Comparison of ENCODE assay signal across 10 mouse cellular contexts in the genomic region with DNA sequence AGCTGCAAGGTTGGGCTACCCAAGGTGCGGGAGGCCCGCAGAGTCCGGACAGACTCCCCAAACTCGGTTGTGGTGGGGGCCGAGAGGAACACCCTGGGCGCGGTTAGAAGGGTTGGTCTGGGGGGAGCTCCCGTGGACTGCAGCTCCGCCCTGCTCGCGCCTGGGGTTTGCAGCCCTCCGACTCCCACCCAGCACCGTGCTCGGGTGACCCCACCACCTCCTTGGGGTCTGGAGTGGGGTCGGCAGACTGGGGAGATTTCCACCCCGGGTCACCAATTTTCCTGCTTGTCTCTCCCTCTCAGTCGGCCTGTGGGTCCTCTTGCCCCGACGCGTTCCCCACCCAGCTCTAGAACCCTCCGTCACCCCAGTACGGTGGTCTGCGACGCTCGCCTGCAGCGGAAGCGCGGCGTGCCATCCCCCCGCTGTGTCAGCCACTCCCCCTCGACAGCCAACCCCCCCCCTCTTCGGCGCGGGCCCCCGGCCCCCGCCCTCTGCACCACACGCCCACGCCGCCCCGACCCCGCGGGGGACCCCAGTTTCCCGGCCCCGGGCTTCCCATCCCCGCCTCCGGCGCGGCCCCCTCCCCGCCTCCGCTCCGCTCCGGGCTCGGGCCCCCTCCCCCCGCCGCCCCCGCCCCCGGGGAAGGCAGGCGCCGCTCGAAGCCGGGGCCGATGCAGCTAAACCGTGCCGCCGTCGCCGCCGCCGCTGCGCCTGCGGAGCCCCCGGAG. TPM values are rescaled to one million over a fixed set of nuclear protein-coding genes. Genes with fewer than 3 reads are reported as not detected.
DNase-seq lines count a peak whose midpoint lies in the region; ATAC-seq and TF ChIP-seq lines count a peak whose summit lies in the region.
"Had no signal": no experiment of that assay in that cellular context is flagged by ENCODE, and none has a peak within 500 bp of the region (broad histone marks: within the 10 kb centered on the region; RNA-seq: fewer than 3 reads in every experiment).

Gene Shank3, plus strand, starts transcription at position 663 of the 728 bp plus-strand sequence.

- TF ChIP-seq CTCF in ES-Bruce4 (IDR thresholded peaks at IDR 0.05; ENCODE audit: low read depth, low read length) = no peak

- H3K9ac ChIP-seq in ES-Bruce4 (ENCODE audit: low read depth, poor library complexity, severe bottlenecking) = peak within 1 kb of the TSS; percentile 89
- peak within 1 kb of the TSS; percentile 85 for H3K9ac ChIP-seq in embryonic facial prominence, embryonic 12.5 days
- H3K9ac ChIP-seq in limb, embryonic 12.5 days (replicated peaks) = peak within 1 kb of the TSS; percentile 93
- H3K9ac ChIP-seq in neural tube, embryonic 12.5 days = peak within 1 kb of the TSS; percentile 94

- peak within 1 kb of the TSS; percentile 82 for H3K4me3 ChIP-seq in ES-Bruce4 (ENCODE audit: low read depth, low read length)
- peak within 1 kb of the TSS; percentile 79 for H3K4me3 ChIP-seq in embryonic facial prominence, embryonic 12.5 days
- H3K4me3 ChIP-seq in limb, embryonic 12.5 days (replicated peaks) = peak within 1 kb of the TSS; percentile 87
- H3K4me3 ChIP-seq in neural tube, embryonic 12.5 days = peak within 1 kb of the TSS; percentile 82

- 2% methylated on average over 47 of the region's 72 CpGs for WGBS in embryonic facial prominence, embryonic 12.5 days
- WGBS in limb, embryonic 12.5 days = under 1% methylated on average over 46 of the region's 72 CpGs
- 2% methylated on average over 51 of the region's 72 CpGs for WGBS in neural tube, embryonic 12.5 days

- TF ChIP-seq POLR2A in ES-Bruce4 (IDR thresholded peaks at IDR 0.05; ENCODE audit: insufficient read depth, low read length) = no peak

- peak within 1 kb of the TSS; percentile 92 for H3K4me2 ChIP-seq in embryonic facial prominence, embryonic 12.5 days (replicated peaks)
- peak within 1 kb of the TSS; percentile 93 for H3K4me2 ChIP-seq in limb, embryonic 12.5 days
- peak within 1 kb of the TSS; percentile 92 for H3K4me2 ChIP-seq in neural tube, embryonic 12.5 days (replicated peaks)

- intact Hi-C loops in heart, postnatal 10 days (cut with DNase I) = loop anchor here (1.0 kb wide), 1 partner anchor 22 kb away; the partner anchor contains the start of gene Arsa

- no peak for TF ChIP-seq EP300 in ES-Bruce4 (IDR thresholded peaks at IDR 0.05; ENCODE audit: insufficient read depth, low read depth, low read length)

- H3K4me1 ChIP-seq in ES-Bruce4 (ENCODE audit: control insufficient read depth, insufficient read depth, low read length) = no peaks in the 10 kb centered on the region
- H3K4me1 ChIP-seq in embryonic facial prominence, embryonic 12.5 days = peaks cover 9% of the 10 kb centered on the region; the same call in 1 of the 2 replicates
- H3K4me1 ChIP-seq in limb, embryonic 12.5 days (replicated peaks) = peaks cover 18% of the 10 kb centered on the region
- H3K4me1 ChIP-seq in neural tube, embryonic 12.5 days = peaks cover 19% of the 10 kb centered on the region

- no peaks in the 10 kb centered on the region for H3K36me3 ChIP-seq in ES-Bruce4 (ENCODE audit: control insufficient read depth, insufficient read depth, low read length, poor library complexity, severe bottlenecking)
- peaks cover 9% of the 10 kb centered on the region for H3K36me3 ChIP-seq in embryonic facial prominence, embryonic 12.5 days
- H3K36me3 ChIP-seq in limb, embryonic 12.5 days = peaks cover 10% of the 10 kb centered on the region
- H3K36me3 ChIP-seq in neural tube, embryonic 12.5 days = peaks cover 10% of the 10 kb centered on the region

- H3K9me3 ChIP-seq in ES-Bruce4 (replicated peaks; ENCODE audit: control insufficient read depth, insufficient read depth, low read length, poor library complexity, severe bottlenecking) = no peaks in the 10 kb centered on the region
- no peaks in the 10 kb centered on the region for H3K9me3 ChIP-seq in embryonic facial prominence, embryonic 12.5 days
- no peaks in the 10 kb centered on the region for H3K9me3 ChIP-seq in limb, embryonic 12.5 days
- H3K9me3 ChIP-seq in neural tube, embryonic 12.5 days = no peaks in the 10 kb centered on the region

- DNase-seq in frontal cortex, postnatal 14 days (ENCODE audit: low spot score in 2 of 2) = no peak
- peak in 1 of 2 experiments; percentile 42 for DNase-seq in heart, postnatal 10 days
- no peak for DNase-seq in spleen, adult 12 weeks (ENCODE audit: low spot score)

- ATAC-seq in frontal cortex, adult (ENCODE audit: low TSS enrichment) = peak; percentile 22; the same call in 1 of the 2 replicates
- ATAC-seq in embryonic facial prominence, embryonic 12.5 days (ENCODE audit: insufficient number of reproducible peaks, insufficient read depth, low FRiP score, low TSS enrichment) = peak; percentile 65
- peak; percentile 28 for ATAC-seq in limb, embryonic 12.5 days (ENCODE audit: insufficient number of reproducible peaks, insufficient read depth, low FRiP score, low TSS enrichment, low read depth)
- ATAC-seq in neural tube, embryonic 12.5 days (ENCODE audit: low FRiP score, low read depth) = peak; percentile 53

- H3K27me3 ChIP-seq in ES-Bruce4 (ENCODE audit: control insufficient read depth, insufficient read depth, low read length, poor library complexity, severe bottlenecking) = peaks cover 5% of the 10 kb centered on the region; the same call in 1 of the 2 replicates
- H3K27me3 ChIP-seq in embryonic facial prominence, embryonic 12.5 days = peaks cover 34% of the 10 kb centered on the region
- H3K27me3 ChIP-seq in limb, embryonic 12.5 days = peaks cover 51% of the 10 kb centered on the region
- H3K27me3 ChIP-seq in neural tube, embryonic 12.5 days (replicated peaks) = peaks cover 11% of the 10 kb centered on the region

- H3K27ac ChIP-seq in ES-Bruce4 (ENCODE audit: insufficient read depth, low read length) = no peak within 1 kb of the TSS
- H3K27ac ChIP-seq in embryonic facial prominence, embryonic 12.5 days = peak within 1 kb of the TSS; percentile 51
- H3K27ac ChIP-seq in limb, embryonic 12.5 days = peak within 1 kb of the TSS; percentile 70
- 0 out of 2 replicates have a peak within 1 kb of the TSS, but pooled peaks have one; percentile 26 for H3K27ac ChIP-seq in neural tube, embryonic 12.5 days
- H3K27ac ChIP-seq: macrophage had no signal

RNA-seq across cellular contexts. Expression of gene Shank3, which starts in this region (rescaled TPM):
- polyA plus RNA-seq in ES-Bruce4 (2011; ENCODE audit: insufficient read depth, insufficient read length, low read depth, missing spikeins) = 4.4 and 5.6 TPM in 2 replicates
- polyA plus RNA-seq in embryonic facial prominence, embryonic 12.5 days (2016; fragmentation: Nextera tagmentation; extraction: Ambion mirVana) = 3.0 and 4.7 TPM in 2 replicates
- 10 to 100 TPM; 82.6 to 86.1 TPM for total RNA-seq in heart, postnatal 10 days (2021)
- 2.4 and 3.2 TPM in 2 replicates for polyA plus RNA-seq in limb, embryonic 12.5 days (2016; fragmentation: Nextera tagmentation; extraction: Ambion mirVana)
- 4.8 and 7.1 TPM in 2 replicates for polyA plus RNA-seq in neural tube, embryonic 12.5 days (2016; fragmentation: Nextera tagmentation; extraction: Ambion mirVana)
- total RNA-seq: CH12.LX had no signal
- polyA plus RNA-seq: macrophage had no signal
